Mouse (Mus musculus): ENCODE results near the gene Mmp17. TPM values are rescaled to one million over a fixed set of nuclear protein-coding genes. Genes with fewer than 3 reads are reported as not detected.
A peak's percentile ranks its signal among the peaks of the same experiment; 100 is the strongest.

Mmp17 gene
- polyA plus RNA-seq, 1 experiment from 2014 or later: 2.0 TPM

DNA sequence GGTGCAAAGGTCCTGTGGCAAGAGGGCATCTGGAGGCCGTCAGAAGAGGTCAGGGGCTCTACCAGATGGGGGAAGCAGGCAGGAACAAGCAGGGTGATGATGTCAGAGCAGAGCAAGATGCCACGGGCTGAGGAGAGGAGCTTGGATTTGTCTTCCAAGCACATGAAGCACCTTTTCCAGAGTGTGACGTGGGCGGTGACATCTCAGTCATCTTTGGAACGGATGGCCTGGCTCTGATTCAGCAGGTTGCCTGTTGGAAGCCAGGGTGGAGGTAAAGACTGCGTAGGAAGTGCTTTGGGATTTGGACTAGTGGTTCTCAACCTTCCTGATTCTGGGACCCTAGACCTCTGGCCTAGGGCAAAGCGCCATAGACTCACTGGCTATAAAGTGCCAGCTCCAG is 3.0 kb upstream of the Mmp17 start:
- 71% methylated on average over 7 of the region's 7 CpGs for WGBS
- Histone ChIP-seq H3K9me3 (ENCODE audit: control insufficient read depth, low read length) (no peaks in the 10 kb centered on the region), H3K4me1 (ENCODE audit: control insufficient read depth, insufficient read depth, low read length) (peaks cover 13% of the 10 kb centered on the region; the same call in 1 of the 2 replicates), H3K4me3 (ENCODE audit: low read length) (no peak overlapping the region), H3K4me2 (replicated peaks; ENCODE audit: low read depth, low read length) (no peak overlapping the region), H3K9ac (ENCODE audit: low read depth, low read length) (no peak overlapping the region), H3K36me3 (ENCODE audit: control insufficient read depth, insufficient read depth, low read length) (no peaks in the 10 kb centered on the region), H3K27ac (ENCODE audit: low read depth, low read length) (no peak overlapping the region), H3K27me3 (ENCODE audit: control insufficient read depth, insufficient read depth, low read length) (peaks cover 34% of the 10 kb centered on the region)
- no peak for ATAC-seq (ENCODE audit: low FRiP score, low TSS enrichment)

DNA sequence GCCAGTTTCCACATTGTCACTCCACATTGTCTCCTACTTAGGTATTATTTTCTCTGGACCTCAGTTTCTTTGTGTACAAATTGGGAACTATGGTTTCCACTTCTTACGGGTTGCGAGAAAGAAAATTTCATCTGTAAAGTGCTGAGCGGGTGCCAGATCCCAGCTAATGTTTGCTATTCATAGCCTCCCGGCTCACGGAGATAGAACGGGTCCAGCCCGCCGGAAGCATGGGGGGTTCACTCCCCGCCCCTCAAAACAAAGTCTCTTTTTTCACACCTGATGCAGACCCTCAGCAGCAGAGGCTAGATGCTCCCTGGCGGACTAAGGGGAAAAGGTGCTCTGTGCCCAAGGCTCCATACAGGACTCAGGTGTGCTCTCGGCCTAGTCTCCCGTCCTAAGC is 638 bp upstream of the Mmp17 start:
- ATAC-seq (ENCODE audit: low FRiP score, low TSS enrichment): peak; percentile 21
- H3K27ac ChIP-seq (ENCODE audit: low read depth, low read length): no peak overlapping the region
- H3K36me3 ChIP-seq (ENCODE audit: control insufficient read depth, insufficient read depth, low read length): no peaks in the 10 kb centered on the region
- peak overlapping the region; percentile 71; the same call in 1 of the 2 replicates for H3K9ac ChIP-seq (ENCODE audit: low read depth, low read length)
- peaks cover 34% of the 10 kb centered on the region for H3K27me3 ChIP-seq (ENCODE audit: control insufficient read depth, insufficient read depth, low read length)
- 6% methylated on average over 12 of the region's 12 CpGs for WGBS
- peak overlapping the region; percentile 73 for H3K4me3 ChIP-seq (ENCODE audit: low read length)
- H3K4me1 ChIP-seq (ENCODE audit: control insufficient read depth, insufficient read depth, low read length): peaks cover 13% of the 10 kb centered on the region; the same call in 1 of the 2 replicates
- H3K9me3 ChIP-seq (ENCODE audit: control insufficient read depth, low read length): no peaks in the 10 kb centered on the region
- peak overlapping the region; percentile 100 for H3K4me2 ChIP-seq (replicated peaks; ENCODE audit: low read depth, low read length)

DNA sequence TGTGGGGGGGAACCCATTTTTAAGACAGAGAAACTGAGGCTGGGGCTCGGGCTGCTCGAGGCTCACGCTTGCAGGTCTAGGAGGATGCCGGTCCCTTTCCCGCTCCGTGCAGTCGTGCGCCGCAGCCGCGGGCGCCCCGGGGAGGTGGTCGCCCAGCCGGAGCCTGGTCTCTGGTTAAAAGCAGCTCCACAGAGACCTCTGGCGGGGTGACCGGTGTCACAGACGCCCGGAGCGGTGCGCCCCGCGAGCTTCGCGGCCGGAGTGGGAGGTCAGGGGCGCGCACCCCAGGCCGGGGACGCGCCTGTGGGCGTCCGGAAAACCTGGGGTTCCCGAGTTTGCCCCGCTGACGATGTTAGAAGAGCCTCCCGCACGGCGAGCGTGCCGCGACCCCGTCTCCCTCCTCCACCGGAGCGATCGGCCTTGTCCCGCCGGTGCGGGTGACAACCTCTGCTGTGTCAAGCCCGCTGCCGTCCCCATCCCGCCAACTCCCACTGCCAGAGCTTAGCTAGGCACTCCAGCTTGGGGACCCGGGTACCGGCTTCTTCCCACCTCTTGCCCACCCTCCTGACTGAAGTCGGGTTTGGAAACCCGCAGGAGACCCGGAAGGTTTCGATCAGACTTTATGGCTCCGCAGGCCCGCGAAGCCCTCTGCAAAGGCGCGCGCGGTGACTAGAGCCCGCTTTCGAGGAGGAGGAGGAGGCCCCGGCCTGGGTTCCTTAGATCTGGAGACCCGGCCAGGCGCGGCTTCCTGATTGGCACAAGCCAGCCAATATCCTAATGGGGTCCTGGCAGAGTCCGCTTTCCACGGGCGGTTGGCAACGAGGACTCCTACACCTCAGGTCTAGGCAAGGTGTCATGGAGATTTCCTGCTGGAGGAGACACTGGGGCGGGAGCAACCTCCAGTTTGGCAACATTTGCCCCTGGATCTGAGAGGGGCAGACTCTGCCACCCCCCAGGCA is 893 bp downstream of the Mmp17 start:
- peak; percentile 42 for ATAC-seq (ENCODE audit: low FRiP score, low TSS enrichment)
- Histone ChIP-seq H3K27ac (ENCODE audit: low read depth, low read length) (no peak overlapping the region), H3K9me3 (ENCODE audit: control insufficient read depth, low read length) (no peaks in the 10 kb centered on the region), H3K4me3 (ENCODE audit: low read length) (peak overlapping the region; percentile 73), H3K36me3 (ENCODE audit: control insufficient read depth, insufficient read depth, low read length) (no peaks in the 10 kb centered on the region), H3K4me1 (ENCODE audit: control insufficient read depth, insufficient read depth, low read length) (peaks cover 13% of the 10 kb centered on the region; the same call in 1 of the 2 replicates), H3K27me3 (ENCODE audit: control insufficient read depth, insufficient read depth, low read length) (peaks cover 34% of the 10 kb centered on the region), H3K9ac (ENCODE audit: low read depth, low read length) (peak overlapping the region; percentile 71), H3K4me2 (replicated peaks; ENCODE audit: low read depth, low read length) (peak overlapping the region; percentile 100)
- under 1% methylated on average over 75 of the region's 76 CpGs for WGBS

DNA sequence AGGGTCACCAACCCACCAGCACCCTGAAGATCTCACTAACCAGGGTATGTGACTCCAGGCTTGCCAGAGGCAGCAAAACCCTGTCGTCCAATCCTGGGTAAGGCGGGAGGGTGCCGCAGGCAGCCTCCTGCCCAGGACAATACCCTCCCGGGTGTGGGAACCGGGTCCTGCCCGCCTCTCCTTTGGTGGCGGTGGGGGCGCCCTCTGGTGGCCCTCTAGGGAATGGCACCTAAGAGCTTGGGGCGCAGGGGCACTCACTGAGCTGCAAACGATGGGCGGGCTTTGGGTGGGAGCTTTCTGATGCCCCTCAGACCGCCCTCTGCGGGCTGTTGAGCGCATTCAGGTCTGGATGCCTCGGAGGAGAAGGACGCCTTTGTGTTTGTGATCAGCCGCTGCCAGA is 2.0 kb downstream of the Mmp17 start:
- no peak overlapping the region for H3K27ac ChIP-seq (ENCODE audit: low read depth, low read length)
- peak overlapping the region; percentile 18; the same call in 1 of the 2 replicates for H3K9ac ChIP-seq (ENCODE audit: low read depth, low read length)
- WGBS: under 1% methylated on average over 17 of the region's 17 CpGs

DNA sequence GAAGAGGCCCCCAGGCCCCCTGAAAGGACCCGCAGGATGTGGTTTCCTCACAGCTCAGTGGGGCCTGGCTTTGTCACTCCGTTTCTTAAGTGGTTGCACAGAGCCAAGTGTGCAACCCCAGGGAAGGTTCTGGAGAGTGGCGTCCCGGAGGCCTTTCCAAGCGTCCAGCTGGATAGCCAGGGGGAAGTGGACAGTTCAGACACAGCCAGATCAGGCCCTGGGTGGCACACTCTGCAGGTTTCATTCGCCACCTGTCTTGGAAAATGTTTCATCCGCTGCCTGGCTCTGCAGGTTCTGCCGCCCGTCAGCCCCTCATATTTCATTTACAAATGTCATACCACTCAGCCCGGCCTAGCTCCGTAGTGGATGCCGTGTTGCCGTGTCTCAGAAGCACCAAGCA is 2.5 kb downstream of the Mmp17 start:
- no peaks in the 10 kb centered on the region for H3K36me3 ChIP-seq (ENCODE audit: control insufficient read depth, insufficient read depth, low read length)
- no peaks in the 10 kb centered on the region for H3K9me3 ChIP-seq (ENCODE audit: control insufficient read depth, low read length)
- ATAC-seq (ENCODE audit: low FRiP score, low TSS enrichment): no peak
- peaks cover 13% of the 10 kb centered on the region; the same call in 1 of the 2 replicates for H3K4me1 ChIP-seq (ENCODE audit: control insufficient read depth, insufficient read depth, low read length)
- no peak overlapping the region for H3K9ac ChIP-seq (ENCODE audit: low read depth, low read length)
- 61% methylated on average over 13 of the region's 13 CpGs for WGBS
- peak overlapping the region; percentile 100 for H3K4me2 ChIP-seq (replicated peaks; ENCODE audit: low read depth, low read length)
- H3K27me3 ChIP-seq (ENCODE audit: control insufficient read depth, insufficient read depth, low read length): peaks cover 31% of the 10 kb centered on the region
- 0 out of 2 replicates have a peak overlapping the region, but pooled peaks have one; percentile 73 for H3K4me3 ChIP-seq (ENCODE audit: low read length)
- no peak overlapping the region for H3K27ac ChIP-seq (ENCODE audit: low read depth, low read length)

More for the DNA sequence above, 2.0 kb downstream of the Mmp17 start:
- no peaks in the 10 kb centered on the region for H3K36me3 ChIP-seq (ENCODE audit: control insufficient read depth, insufficient read depth, low read length)
- H3K9me3 ChIP-seq (ENCODE audit: control insufficient read depth, low read length): no peaks in the 10 kb centered on the region
- peaks cover 13% of the 10 kb centered on the region; the same call in 1 of the 2 replicates for H3K4me1 ChIP-seq (ENCODE audit: control insufficient read depth, insufficient read depth, low read length)
- peak overlapping the region; percentile 100 for H3K4me2 ChIP-seq (replicated peaks; ENCODE audit: low read depth, low read length)
- peak; percentile 58 for ATAC-seq (ENCODE audit: low FRiP score, low TSS enrichment)
- peak overlapping the region; percentile 73 for H3K4me3 ChIP-seq (ENCODE audit: low read length)
- peaks cover 33% of the 10 kb centered on the region for H3K27me3 ChIP-seq (ENCODE audit: control insufficient read depth, insufficient read depth, low read length)

DNA sequence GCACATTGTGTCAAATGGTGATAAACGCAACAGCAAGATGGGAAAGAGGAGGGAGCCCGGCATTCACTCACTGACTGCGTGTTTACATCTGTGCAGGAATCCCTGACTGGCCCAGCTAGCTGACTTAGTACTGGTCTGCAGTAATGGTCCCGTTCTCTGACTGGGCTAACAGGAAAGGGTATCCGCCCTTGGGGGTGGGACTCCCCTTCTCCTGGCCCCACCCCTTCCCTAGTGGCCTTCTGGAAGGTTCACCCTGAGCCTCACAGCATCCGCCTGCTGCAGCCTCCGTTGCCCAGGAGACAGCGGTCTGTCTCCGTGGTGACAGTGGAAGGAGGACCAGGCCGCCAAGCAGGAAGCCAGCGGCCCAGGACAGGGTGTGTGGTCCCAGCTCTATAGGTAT is 6.9 kb downstream of the Mmp17 start:
- Histone ChIP-seq H3K4me3 (ENCODE audit: low read length) (no peak overlapping the region), H3K9ac (ENCODE audit: low read depth, low read length) (no peak overlapping the region), H3K27ac (ENCODE audit: low read depth, low read length) (no peak overlapping the region), H3K36me3 (ENCODE audit: control insufficient read depth, insufficient read depth, low read length) (no peaks in the 10 kb centered on the region), H3K4me2 (replicated peaks; ENCODE audit: low read depth, low read length) (no peak overlapping the region), H3K27me3 (ENCODE audit: control insufficient read depth, insufficient read depth, low read length) (peaks cover 4% of the 10 kb centered on the region; the same call in 1 of the 2 replicates), H3K9me3 (ENCODE audit: control insufficient read depth, low read length) (no peaks in the 10 kb centered on the region), H3K4me1 (ENCODE audit: control insufficient read depth, insufficient read depth, low read length) (peaks cover under 1% of the 10 kb centered on the region; the same call in 1 of the 2 replicates)
- ATAC-seq (ENCODE audit: low FRiP score, low TSS enrichment): peak; percentile 32; the same call in 1 of the 2 replicates
- WGBS: 19% methylated on average over 11 of the region's 11 CpGs

DNA sequence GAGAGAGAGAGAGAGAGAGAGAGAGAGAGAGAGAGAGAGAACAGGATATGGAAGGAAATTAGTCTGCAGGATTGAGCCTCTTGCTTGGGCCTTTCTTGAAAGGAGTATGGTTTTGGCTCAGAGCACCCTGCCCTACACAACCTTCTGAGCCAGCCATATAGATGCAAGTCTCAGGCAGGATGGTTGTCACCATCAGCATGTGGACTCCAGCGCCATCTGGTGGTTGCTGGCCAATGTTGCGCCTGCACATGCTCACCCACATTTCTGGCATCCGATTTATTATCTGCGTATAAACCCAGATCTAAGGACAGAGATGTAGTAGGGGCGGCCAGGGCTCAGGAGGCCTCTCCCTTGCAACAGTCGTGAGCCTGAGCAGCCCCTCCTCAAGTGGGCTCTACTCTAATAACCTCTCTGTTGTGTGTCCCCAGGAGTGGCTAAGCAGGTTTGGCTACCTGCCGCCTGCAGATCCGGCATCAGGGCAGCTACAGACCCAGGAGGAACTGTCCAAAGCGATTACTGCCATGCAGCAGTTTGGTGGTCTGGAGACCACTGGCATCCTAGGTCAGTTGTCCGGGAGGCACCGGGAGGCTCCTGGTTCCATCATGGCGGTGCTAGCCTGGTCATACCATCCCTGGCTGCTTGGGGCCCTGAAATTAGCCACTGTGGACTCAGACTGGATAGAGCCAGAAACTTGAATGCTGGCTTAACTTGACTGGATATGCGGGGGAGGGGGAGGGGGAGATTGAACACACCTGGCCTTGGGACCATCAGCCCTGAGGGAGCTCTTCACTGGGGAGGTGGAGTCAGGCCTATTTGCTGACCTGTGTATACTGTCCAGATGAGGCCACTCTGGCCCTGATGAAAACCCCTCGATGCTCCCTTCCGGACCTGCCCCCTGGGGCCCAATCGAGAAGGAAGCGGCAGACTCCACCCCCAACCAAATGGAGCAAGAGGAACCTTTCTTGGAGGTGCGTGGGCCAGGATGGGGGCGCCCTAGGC is 10.4 kb downstream of the Mmp17 start:
- no peak overlapping the region for H3K27ac ChIP-seq (ENCODE audit: low read depth, low read length)
- H3K36me3 ChIP-seq (ENCODE audit: control insufficient read depth, insufficient read depth, low read length): no peaks in the 10 kb centered on the region
- H3K4me2 ChIP-seq (replicated peaks; ENCODE audit: low read depth, low read length): no peak overlapping the region
- no peaks in the 10 kb centered on the region for H3K9me3 ChIP-seq (ENCODE audit: control insufficient read depth, low read length)
- 0 out of 2 replicates have a peak, but pooled peaks cover 3% of the 10 kb centered on the region for H3K27me3 ChIP-seq (ENCODE audit: control insufficient read depth, insufficient read depth, low read length)
- no peak overlapping the region for H3K4me3 ChIP-seq (ENCODE audit: low read length)
- WGBS: 42% methylated on average over 19 of the region's 19 CpGs
- no peak overlapping the region for H3K9ac ChIP-seq (ENCODE audit: low read depth, low read length)
- H3K4me1 ChIP-seq (ENCODE audit: control insufficient read depth, insufficient read depth, low read length): no peaks in the 10 kb centered on the region
- ATAC-seq (ENCODE audit: low FRiP score, low TSS enrichment): peak; percentile 56

DNA sequence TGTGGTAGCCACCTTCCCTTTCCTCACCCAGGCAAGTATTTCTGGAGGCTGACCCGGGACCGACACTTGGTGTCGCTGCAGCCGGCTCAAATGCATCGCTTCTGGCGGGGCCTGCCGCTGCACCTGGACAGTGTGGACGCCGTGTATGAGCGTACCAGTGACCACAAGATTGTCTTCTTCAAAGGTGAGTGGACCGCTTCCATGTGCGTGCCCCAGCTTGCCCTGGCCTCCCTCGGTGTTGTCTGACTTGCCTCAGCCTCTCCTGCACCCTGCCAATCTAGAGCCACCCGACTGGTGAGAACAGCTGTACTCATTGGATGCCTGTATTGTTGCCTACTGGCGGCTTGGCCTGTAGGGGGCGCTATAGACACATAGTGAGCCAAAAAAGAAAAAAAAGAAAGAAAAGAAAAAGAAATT is 18.1 kb downstream of the Mmp17 start:
- ATAC-seq (ENCODE audit: low FRiP score, low TSS enrichment): no peak
- Histone ChIP-seq H3K27ac (ENCODE audit: low read depth, low read length) (no peak overlapping the region), H3K4me3 (ENCODE audit: low read length) (no peak overlapping the region)

More for the DNA sequence above, 18.1 kb downstream of the Mmp17 start:
- no peak overlapping the region for H3K4me2 ChIP-seq (replicated peaks; ENCODE audit: low read depth, low read length)
- H3K27me3 ChIP-seq (ENCODE audit: control insufficient read depth, insufficient read depth, low read length): no peaks in the 10 kb centered on the region
- no peaks in the 10 kb centered on the region for H3K4me1 ChIP-seq (ENCODE audit: control insufficient read depth, insufficient read depth, low read length)
- no peaks in the 10 kb centered on the region for H3K9me3 ChIP-seq (ENCODE audit: control insufficient read depth, low read length)
- 31% methylated on average over 16 of the region's 16 CpGs for WGBS
- H3K36me3 ChIP-seq (ENCODE audit: control insufficient read depth, insufficient read depth, low read length): no peaks in the 10 kb centered on the region
- no peak overlapping the region for H3K9ac ChIP-seq (ENCODE audit: low read depth, low read length)

Data from kidney, embryonic 14.5 days (tissue).